In the genomic region with DNA sequence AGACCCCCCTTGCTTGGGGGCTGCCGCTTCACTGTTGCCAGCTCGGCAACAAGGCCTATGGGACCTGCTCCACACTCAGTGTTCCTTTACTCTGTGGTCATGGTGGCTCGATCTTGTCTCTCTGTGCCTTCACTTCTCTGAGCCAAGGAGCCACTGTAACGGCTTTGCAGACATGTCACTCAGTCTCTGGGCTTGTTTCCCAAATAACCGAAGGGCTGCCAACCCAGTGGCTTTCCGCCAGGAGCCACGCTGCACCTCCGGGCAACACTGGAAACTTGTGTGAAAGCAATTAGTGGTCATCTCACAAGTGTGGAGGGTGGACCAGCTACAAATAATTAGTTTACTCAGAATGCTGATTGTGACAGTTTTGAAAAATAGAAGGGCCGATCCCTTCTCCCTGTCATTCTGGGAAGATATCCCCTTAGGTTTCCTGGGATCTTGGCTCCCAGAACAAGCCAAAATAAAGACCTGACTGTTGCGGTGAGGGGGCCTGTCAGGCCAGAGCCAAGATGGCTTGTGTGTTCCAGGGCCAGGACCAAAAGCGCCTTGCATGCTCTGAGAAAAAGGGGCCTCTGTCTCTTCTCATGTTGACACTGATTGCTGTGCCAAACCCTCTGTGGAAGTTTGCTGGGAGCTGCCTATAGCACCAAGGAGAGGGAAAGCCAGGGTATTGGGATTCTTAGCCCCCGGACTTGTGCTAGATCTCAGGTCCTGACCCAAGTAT, we compare ENCODE assay signal across 8 mouse cellular contexts. TPM values are rescaled to one million over a fixed set of nuclear protein-coding genes. Genes with fewer than 3 reads are reported as not detected.
DNase-seq lines count a peak whose midpoint lies in the region; ATAC-seq and TF ChIP-seq lines count a peak whose summit lies in the region.

No protein-coding gene starts in this region.

- TF ChIP-seq CTCF in liver, postnatal 0 days (IDR thresholded peaks at IDR 0.05; ENCODE audit: low read depth), result no peak

- 73% methylated on average over 12 of the region's 12 CpGs for WGBS in liver, postnatal 0 days (ENCODE audit: insufficient replicate concordance)
- WGBS in liver, embryonic 12.5 days (ENCODE audit: insufficient replicate concordance), result 72% methylated on average over 12 of the region's 12 CpGs

- peaks cover 20% of the 10 kb centered on the region for H3K4me1 ChIP-seq in liver, postnatal 0 days (ENCODE audit: insufficient read depth)
- no peaks in the 10 kb centered on the region for H3K4me1 ChIP-seq in liver, embryonic 12.5 days

- intact Hi-C loops in gastrocnemius, postnatal 14 days (cut with DNase I; ENCODE audit: low total_unique reads), result no loop called here

- H3K27me3 ChIP-seq in liver, postnatal 0 days (ENCODE audit: insufficient read depth, low read length), result 0 out of 2 replicates have a peak, but pooled peaks cover 4% of the 10 kb centered on the region
- H3K27me3 ChIP-seq in liver, embryonic 12.5 days (replicated peaks), result peaks cover 22% of the 10 kb centered on the region

- H3K9me3 ChIP-seq in liver, postnatal 0 days (ENCODE audit: low read length), result no peaks in the 10 kb centered on the region
- no peaks in the 10 kb centered on the region for H3K9me3 ChIP-seq in liver, embryonic 12.5 days (replicated peaks)

- H3K36me3 ChIP-seq in liver, postnatal 0 days (replicated peaks; ENCODE audit: insufficient read depth, low read length), result no peaks in the 10 kb centered on the region; the same call in 1 of the 2 replicates
- H3K36me3 ChIP-seq in liver, embryonic 12.5 days, result peaks cover 9% of the 10 kb centered on the region

- ATAC-seq in liver, postnatal 0 days, result no peak
- no peak for ATAC-seq in liver, embryonic 12.5 days

- no peak overlapping the region for H3K4me3 ChIP-seq in liver, postnatal 0 days (ENCODE audit: low read depth, low read length)
- no peak overlapping the region for H3K4me3 ChIP-seq in liver, embryonic 12.5 days

- no peak overlapping the region for H3K4me2 ChIP-seq in liver, postnatal 0 days (ENCODE audit: low read depth, low read length)
- no peak overlapping the region for H3K4me2 ChIP-seq in liver, embryonic 12.5 days

- H3K27ac ChIP-seq in liver, postnatal 0 days (ENCODE audit: low read depth), result peak overlapping the region; percentile 59
- H3K27ac ChIP-seq in liver, embryonic 12.5 days, result no peak overlapping the region

- no peak for TF ChIP-seq EP300 in liver, postnatal 0 days (IDR thresholded peaks at IDR 0.05; ENCODE audit: low read depth)

- no peak overlapping the region for H3K9ac ChIP-seq in liver, postnatal 0 days (replicated peaks)
- no peak overlapping the region for H3K9ac ChIP-seq in liver, embryonic 12.5 days

- no peak for DNase-seq in liver, postnatal 0 days
- peak; percentile 67 for DNase-seq in cerebellum, adult 8-10 months
- peak; percentile 48 for DNase-seq in gastrocnemius, postnatal 14 days
- peak; percentile 42 to 50 for DNase-seq in left cerebral cortex, adult 18-20 months (ENCODE audit: low spot score in 2 of 2)
- DNase-seq in thymus, postnatal 0 days (ENCODE audit: low spot score), result no peak
- DNase-seq in urinary bladder, postnatal 25 days (ENCODE audit: low spot score), result no peak
- DNase-seq in thymus, adult 18-20 months, result no peak

RNA-seq across cellular contexts. Expression of a gene that starts 7.7 kb away (rescaled TPM):
- polyA plus RNA-seq in liver, postnatal 0 days (2015; fragmentation: Nextera tagmentation; extraction: Ambion mirVana), result 30.8 and 38.3 TPM in 2 replicates
- 21.8 and 22.3 TPM in 2 replicates for polyA plus RNA-seq in liver, embryonic 12.5 days (2016; fragmentation: Nextera tagmentation; extraction: Ambion mirVana)
- under 1 TPM; 0.06 to 0.07 TPM for total RNA-seq in gastrocnemius, postnatal 14 days (2021)
- 10 to 100 TPM; 10.8 to 10.9 TPM for total RNA-seq in left cerebral cortex, adult 18-20 months (2021)
- 0.14 and 0.15 TPM in 2 replicates for polyA plus RNA-seq in thymus, postnatal 0 days (2015; fragmentation: Nextera tagmentation; extraction: Ambion mirVana)

RNA-seq across cellular contexts. Expression of a gene that starts 10.8 kb away (rescaled TPM):
- polyA plus RNA-seq in liver, postnatal 0 days (2015; fragmentation: Nextera tagmentation; extraction: Ambion mirVana), result 60.0 and 68.1 TPM in 2 replicates
- 167 and 168 TPM in 2 replicates for polyA plus RNA-seq in liver, embryonic 12.5 days (2016; fragmentation: Nextera tagmentation; extraction: Ambion mirVana)
- total RNA-seq in gastrocnemius, postnatal 14 days (2021), result 10 to 100 TPM; 91.4 to 97.4 TPM
- 100 to 1,000 TPM; 114 to 115 TPM for total RNA-seq in left cerebral cortex, adult 18-20 months (2021)
- polyA plus RNA-seq in thymus, postnatal 0 days (2015; fragmentation: Nextera tagmentation; extraction: Ambion mirVana), result 125 and 128 TPM in 2 replicates

RNA-seq across cellular contexts. Expression of a gene that starts 36.7 kb away (rescaled TPM):
- 0.09 TPM in 2 replicates for polyA plus RNA-seq in liver, postnatal 0 days (2015; fragmentation: Nextera tagmentation; extraction: Ambion mirVana)
- polyA plus RNA-seq in liver, embryonic 12.5 days (2016; fragmentation: Nextera tagmentation; extraction: Ambion mirVana), result 0.19 TPM in 1 of 2 replicates, not detected in the other
- not detected for total RNA-seq in gastrocnemius, postnatal 14 days (2021)
- under 1 TPM; 0.37 to 0.79 TPM for total RNA-seq in left cerebral cortex, adult 18-20 months (2021)
- not detected in 2 replicates for polyA plus RNA-seq in thymus, postnatal 0 days (2015; fragmentation: Nextera tagmentation; extraction: Ambion mirVana)

RNA-seq across cellular contexts. Expression of a gene that starts 58.4 kb away (rescaled TPM):
- polyA plus RNA-seq in liver, postnatal 0 days (2015; fragmentation: Nextera tagmentation; extraction: Ambion mirVana), result not detected in 2 replicates
- polyA plus RNA-seq in liver, embryonic 12.5 days (2016; fragmentation: Nextera tagmentation; extraction: Ambion mirVana), result 0.26 and 0.51 TPM in 2 replicates
- total RNA-seq in gastrocnemius, postnatal 14 days (2021), result under 1 TPM; 0.31 to 0.80 TPM
- total RNA-seq in left cerebral cortex, adult 18-20 months (2021), result not detected
- polyA plus RNA-seq in thymus, postnatal 0 days (2015; fragmentation: Nextera tagmentation; extraction: Ambion mirVana), result 0.13 and 0.19 TPM in 2 replicates

Comparison
In these comparisons a context has a peak if more than half of its experiments do, and no peak if none do; other contexts are left out.
1. DNase-seq: peak in cerebellum, adult 8-10 months (single experiment), gastrocnemius, postnatal 14 days (single experiment) and left cerebral cortex, adult 18-20 months (2 of 2); none in liver, postnatal 0 days (single experiment), thymus, postnatal 0 days (single experiment), urinary bladder, postnatal 25 days (single experiment) and thymus, adult 18-20 months (0 of 2).
2. RNA of a gene that starts 7.7 kb away (polyA plus RNA-seq): 30.8 to 38.3 TPM in liver, postnatal 0 days and 21.8 to 22.3 TPM in liver, embryonic 12.5 days; 0.14 to 0.15 TPM in thymus, postnatal 0 days; every median in the first group is over 10 times any median in the second.